In genomic region chr6:97394473-97395075, GRCm38 (mm10) we compare ENCODE assay signal across 10 mouse cellular contexts.
DNase-seq lines count a peak whose midpoint lies in the region; ATAC-seq and TF ChIP-seq lines count a peak whose summit lies in the region.
"Had no signal": no experiment of that assay in that cellular context is flagged by ENCODE, and none has a peak within 500 bp of the region (broad histone marks: within the 10 kb centered on the region; RNA-seq: fewer than 3 reads in every experiment).

No protein-coding gene starts in this region.

- H3K36me3 ChIP-seq in kidney, embryonic 16.5 days (ENCODE audit: insufficient read depth, low read length), result no peaks in the 10 kb centered on the region
- no peaks in the 10 kb centered on the region for H3K36me3 ChIP-seq in kidney, embryonic 15.5 days
- no peaks in the 10 kb centered on the region for H3K36me3 ChIP-seq in embryonic facial prominence, embryonic 12.5 days
- H3K36me3 ChIP-seq in hindbrain, postnatal 0 days (ENCODE audit: insufficient read depth, low read length), result no peaks in the 10 kb centered on the region
- H3K36me3 ChIP-seq: liver, embryonic 15.5 days had no signal

- no peak overlapping the region for H3K9ac ChIP-seq in kidney, embryonic 16.5 days (replicated peaks; ENCODE audit: low read length)
- no peak overlapping the region for H3K9ac ChIP-seq in kidney, embryonic 15.5 days
- no peak overlapping the region for H3K9ac ChIP-seq in embryonic facial prominence, embryonic 12.5 days
- no peak overlapping the region for H3K9ac ChIP-seq in hindbrain, postnatal 0 days (replicated peaks; ENCODE audit: low read length)
- H3K9ac ChIP-seq: liver, embryonic 15.5 days had no signal

- no peak overlapping the region for H3K4me2 ChIP-seq in kidney, embryonic 16.5 days (replicated peaks; ENCODE audit: low read depth, low read length)
- H3K4me2 ChIP-seq in kidney, embryonic 15.5 days, result no peak overlapping the region
- no peak overlapping the region for H3K4me2 ChIP-seq in embryonic facial prominence, embryonic 12.5 days (replicated peaks)
- H3K4me2 ChIP-seq in hindbrain, postnatal 0 days (ENCODE audit: low read depth, low read length), result no peak overlapping the region
- H3K4me2 ChIP-seq: liver, embryonic 15.5 days had no signal

- no peaks in the 10 kb centered on the region for H3K9me3 ChIP-seq in kidney, embryonic 16.5 days (ENCODE audit: low read length)
- H3K9me3 ChIP-seq in kidney, embryonic 15.5 days (replicated peaks), result no peaks in the 10 kb centered on the region
- H3K9me3 ChIP-seq in embryonic facial prominence, embryonic 12.5 days, result no peaks in the 10 kb centered on the region
- H3K9me3 ChIP-seq in hindbrain, postnatal 0 days (ENCODE audit: low read length), result no peaks in the 10 kb centered on the region
- H3K9me3 ChIP-seq: liver, embryonic 15.5 days had no signal

- 38% methylated on average over 12 of the region's 12 CpGs for WGBS in kidney, embryonic 16.5 days
- 42% methylated on average over 12 of the region's 12 CpGs for WGBS in kidney, embryonic 15.5 days
- 48% methylated on average over 12 of the region's 12 CpGs for WGBS in embryonic facial prominence, embryonic 12.5 days
- 49% methylated on average over 12 of the region's 12 CpGs for WGBS in hindbrain, postnatal 0 days

- H3K27me3 ChIP-seq in kidney, embryonic 16.5 days (ENCODE audit: insufficient read depth, low read length), result no peaks in the 10 kb centered on the region
- H3K27me3 ChIP-seq in kidney, embryonic 15.5 days, result no peaks in the 10 kb centered on the region
- H3K27me3 ChIP-seq in embryonic facial prominence, embryonic 12.5 days, result no peaks in the 10 kb centered on the region
- H3K27me3 ChIP-seq in hindbrain, postnatal 0 days (ENCODE audit: insufficient read depth, low read length), result no peaks in the 10 kb centered on the region
- H3K27me3 ChIP-seq: liver, embryonic 15.5 days had no signal

- no peak overlapping the region for H3K4me3 ChIP-seq in kidney, embryonic 16.5 days (ENCODE audit: low read length)
- H3K4me3 ChIP-seq in kidney, embryonic 15.5 days (replicated peaks), result no peak overlapping the region
- no peak overlapping the region for H3K4me3 ChIP-seq in embryonic facial prominence, embryonic 12.5 days
- H3K4me3 ChIP-seq in hindbrain, postnatal 0 days (ENCODE audit: low read length), result no peak overlapping the region
- H3K4me3 ChIP-seq: liver, embryonic 15.5 days had no signal

- intact Hi-C loops in left cerebral cortex, postnatal 25 days (cut with DNase I), result loop anchor here (5.0 kb wide), 1 partner anchor 47 kb away; no protein-coding TSS in a partner anchor

- ATAC-seq in kidney, embryonic 16.5 days (ENCODE audit: low FRiP score, low TSS enrichment), result peak; percentile 57; the same call in 1 of the 2 replicates
- no peak for ATAC-seq in kidney, embryonic 15.5 days (replicated peaks; ENCODE audit: low FRiP score)
- peak; percentile 53; the same call in 1 of the 2 replicates for ATAC-seq in embryonic facial prominence, embryonic 12.5 days (ENCODE audit: insufficient number of reproducible peaks, insufficient read depth, low FRiP score, low TSS enrichment)
- peak; percentile 41; the same call in 1 of the 2 replicates for ATAC-seq in hindbrain, postnatal 0 days
- ATAC-seq in erythroid progenitor cell, adult 5-6 weeks (replicated peaks; ENCODE audit: low FRiP score, poor library complexity, severe bottlenecking), result no peak

- no peak for TF ChIP-seq CTCF in hindbrain, postnatal 0 days (IDR thresholded peaks at IDR 0.05; ENCODE audit: low read depth)

- H3K4me1 ChIP-seq in kidney, embryonic 16.5 days (ENCODE audit: insufficient read depth, low read length), result peaks cover 19% of the 10 kb centered on the region
- peaks cover 23% of the 10 kb centered on the region for H3K4me1 ChIP-seq in kidney, embryonic 15.5 days
- peaks cover 34% of the 10 kb centered on the region for H3K4me1 ChIP-seq in embryonic facial prominence, embryonic 12.5 days
- H3K4me1 ChIP-seq in hindbrain, postnatal 0 days (ENCODE audit: insufficient read depth, low read length), result peaks cover 10% of the 10 kb centered on the region; the same call in 1 of the 2 replicates

- no peak for DNase-seq in hindbrain, postnatal 0 days (ENCODE audit: low spot score)
- DNase-seq in retina, adult 2 months (ENCODE audit: low read depth, low spot score), result peak; percentile 52
- no peak for DNase-seq in left cerebral cortex, postnatal 25 days (ENCODE audit: low spot score in 2 of 2)
- DNase-seq in urinary bladder, adult 2 months (ENCODE audit: low spot score), result no peak
- DNase-seq: right cerebral cortex, postnatal 14 days had no signal

- no peak overlapping the region for H3K27ac ChIP-seq in kidney, embryonic 16.5 days (ENCODE audit: low read length)
- no peak overlapping the region for H3K27ac ChIP-seq in kidney, embryonic 15.5 days
- H3K27ac ChIP-seq in embryonic facial prominence, embryonic 12.5 days, result no peak overlapping the region
- no peak overlapping the region for H3K27ac ChIP-seq in hindbrain, postnatal 0 days
- H3K27ac ChIP-seq: liver, embryonic 15.5 days had no signal

Comparison
In these comparisons a context has a peak if more than half of its experiments do, and no peak if none do; other contexts are left out.
1. ATAC-seq: peak in kidney, embryonic 16.5 days (single experiment), embryonic facial prominence, embryonic 12.5 days (single experiment) and hindbrain, postnatal 0 days (single experiment); none in kidney, embryonic 15.5 days (single experiment) and erythroid progenitor cell, adult 5-6 weeks (single experiment).